Mouse (Mus musculus) spleen, adult 2 months (tissue): ENCODE data around the gene Kctd2.

Source experiments
- CTCF ChIP-seq: fragments of 200-500 bp; IDR thresholded peaks from 2 replicates; pipeline ENCODE4 v1.5.1; 2011; ENCODE audit warnings: mild to moderate bottlenecking, inconsistent platforms; ENCODE audit not compliant: insufficient read depth, insufficient read length, insufficient replicate concordance; ENCODE audit errors: extremely low read depth
- POLR2A ChIP-seq: fragments of 200-500 bp; IDR thresholded peaks from 2 replicates; pipeline ENCODE4 v1.6.1; 2011; ENCODE audit warnings: low read depth, low read length, inconsistent platforms

- TF ChIP-seq CTCF (no peak), POLR2A (no peak)
These were observed 49.6 kb upstream of the Kctd2 start for GRCm38 (mm10) chr11:115370368-115370767.
